Mouse (Mus musculus): ENCODE measurements around the gene Ak8. TPM values are rescaled to one million over a fixed set of nuclear protein-coding genes. Genes with fewer than 3 reads are reported as not detected.

Gene Ak8
- polyA plus RNA-seq, 1 experiment from 2014 or later: 0.72 TPM

GRCm38 (mm10) chr2:28780001-28780782 lies 80.2 kb downstream of the Ak8 start:
- 76% methylated on average over 16 of the region's 16 CpGs for WGBS
- H3K27me3 ChIP-seq (ENCODE audit: low read depth, poor library complexity, severe bottlenecking): peaks cover 15% of the 10 kb centered on the region
- H3K4me3 ChIP-seq: no peak overlapping the region
- no peak for DNase-seq (ENCODE audit: low spot score)
- peaks cover 12% of the 10 kb centered on the region for H3K4me1 ChIP-seq
- H3K36me3 ChIP-seq: no peaks in the 10 kb centered on the region
- H3K9me3 ChIP-seq (replicated peaks): no peaks in the 10 kb centered on the region
- H3K27ac ChIP-seq (replicated peaks): no peak overlapping the region

GRCm38 (mm10) chr2:28781310-28781709 lies 81.3 kb downstream of the Ak8 start:
- WGBS: 85% methylated on average over 4 of the region's 4 CpGs
- H3K27me3 ChIP-seq (ENCODE audit: low read depth, poor library complexity, severe bottlenecking): peaks cover 15% of the 10 kb centered on the region
- no peak overlapping the region for H3K4me3 ChIP-seq
- no peak for DNase-seq (ENCODE audit: low spot score)
- peaks cover 16% of the 10 kb centered on the region for H3K4me1 ChIP-seq
- H3K36me3 ChIP-seq: no peaks in the 10 kb centered on the region
- H3K27ac ChIP-seq (replicated peaks): no peak overlapping the region
- no peaks in the 10 kb centered on the region for H3K9me3 ChIP-seq (replicated peaks)

GRCm38 (mm10) chr2:28786355-28787066 lies 86.5 kb downstream of the Ak8 start:
- H3K27ac ChIP-seq (replicated peaks): no peak overlapping the region
- H3K4me3 ChIP-seq: no peak overlapping the region
- no peaks in the 10 kb centered on the region for H3K27me3 ChIP-seq (ENCODE audit: low read depth, poor library complexity, severe bottlenecking)
- H3K9me3 ChIP-seq (replicated peaks): no peaks in the 10 kb centered on the region
- 81% methylated on average over 16 of the region's 16 CpGs for WGBS
- H3K36me3 ChIP-seq: no peaks in the 10 kb centered on the region
- H3K4me1 ChIP-seq: peaks cover 11% of the 10 kb centered on the region
- DNase-seq (ENCODE audit: low spot score): no peak

- no peak for DNase-seq (ENCODE audit: low spot score)
- no peaks in the 10 kb centered on the region for H3K27me3 ChIP-seq (ENCODE audit: low read depth, poor library complexity, severe bottlenecking)
- no peak overlapping the region for H3K4me3 ChIP-seq
- H3K27ac ChIP-seq (replicated peaks): no peak overlapping the region
- WGBS: 79% methylated on average over 6 of the region's 6 CpGs
- peaks cover 15% of the 10 kb centered on the region for H3K4me1 ChIP-seq
- H3K36me3 ChIP-seq: no peaks in the 10 kb centered on the region
- H3K9me3 ChIP-seq (replicated peaks): no peaks in the 10 kb centered on the region
Measured at GRCm38 (mm10) chr2:28787067-28787619, 87.2 kb downstream of the Ak8 start.

- peak overlapping the region; percentile 38 for H3K4me3 ChIP-seq
- 21% methylated on average over 6 of the region's 6 CpGs for WGBS
- H3K27me3 ChIP-seq (ENCODE audit: low read depth, poor library complexity, severe bottlenecking): no peaks in the 10 kb centered on the region
- no peaks in the 10 kb centered on the region for H3K36me3 ChIP-seq
- no peaks in the 10 kb centered on the region for H3K9me3 ChIP-seq (replicated peaks)
- H3K4me1 ChIP-seq: peaks cover 26% of the 10 kb centered on the region
- peak overlapping the region; percentile 79 for H3K27ac ChIP-seq (replicated peaks)
- DNase-seq (ENCODE audit: low spot score): peak; percentile 73
Measured at GRCm38 (mm10) chr2:28792931-28793610, 93.1 kb downstream of the Ak8 start.

GRCm38 (mm10) chr2:28794623-28795022 lies 94.7 kb downstream of the Ak8 start:
- WGBS: 84% methylated on average over 5 of the region's 5 CpGs
- no peak for DNase-seq (ENCODE audit: low spot score)

GRCm38 (mm10) chr2:28796298-28796697 lies 96.3 kb downstream of the Ak8 start:
- 81% methylated on average over 8 of the region's 8 CpGs for WGBS
- peaks cover 26% of the 10 kb centered on the region for H3K4me1 ChIP-seq
- DNase-seq (ENCODE audit: low spot score): no peak
- H3K9me3 ChIP-seq (replicated peaks): no peaks in the 10 kb centered on the region
- H3K4me3 ChIP-seq: no peak overlapping the region
- H3K27me3 ChIP-seq (ENCODE audit: low read depth, poor library complexity, severe bottlenecking): no peaks in the 10 kb centered on the region
- no peaks in the 10 kb centered on the region for H3K36me3 ChIP-seq
- no peak overlapping the region for H3K27ac ChIP-seq (replicated peaks)

More at GRCm38 (mm10) chr2:28794623-28795022, 94.7 kb downstream of the Ak8 start:
- H3K27ac ChIP-seq (replicated peaks): no peak overlapping the region
- H3K4me3 ChIP-seq: no peak overlapping the region
- H3K36me3 ChIP-seq: no peaks in the 10 kb centered on the region
- H3K27me3 ChIP-seq (ENCODE audit: low read depth, poor library complexity, severe bottlenecking): no peaks in the 10 kb centered on the region
- H3K4me1 ChIP-seq: peaks cover 26% of the 10 kb centered on the region
- no peaks in the 10 kb centered on the region for H3K9me3 ChIP-seq (replicated peaks)

- Histone ChIP-seq H3K36me3 (no peaks in the 10 kb centered on the region), H3K27me3 (ENCODE audit: low read depth, poor library complexity, severe bottlenecking) (no peaks in the 10 kb centered on the region), H3K9me3 (replicated peaks) (no peaks in the 10 kb centered on the region), H3K4me3 (no peak overlapping the region), H3K27ac (replicated peaks) (no peak overlapping the region), H3K4me1 (peaks cover 17% of the 10 kb centered on the region)
- 70% methylated on average over 18 of the region's 18 CpGs for WGBS
- no peak for DNase-seq (ENCODE audit: low spot score)
Measured at GRCm38 (mm10) chr2:28797490-28798106, 97.6 kb downstream of the Ak8 start.

- no peak overlapping the region for H3K4me3 ChIP-seq
- DNase-seq (ENCODE audit: low spot score): no peak
- H3K4me1 ChIP-seq: peaks cover 9% of the 10 kb centered on the region
- no peaks in the 10 kb centered on the region for H3K27me3 ChIP-seq (ENCODE audit: low read depth, poor library complexity, severe bottlenecking)
- 66% methylated on average over 3 of the region's 3 CpGs for WGBS
- H3K9me3 ChIP-seq (replicated peaks): no peaks in the 10 kb centered on the region
- no peak overlapping the region for H3K27ac ChIP-seq (replicated peaks)
- no peaks in the 10 kb centered on the region for H3K36me3 ChIP-seq
Measured at GRCm38 (mm10) chr2:28798390-28798789, 98.4 kb downstream of the Ak8 start.

GRCm38 (mm10) chr2:28799575-28799974 lies 99.6 kb downstream of the Ak8 start:
- H3K27me3 ChIP-seq (ENCODE audit: low read depth, poor library complexity, severe bottlenecking): no peaks in the 10 kb centered on the region
- no peak for DNase-seq (ENCODE audit: low spot score)

GRCm38 (mm10) chr2:28803406-28803805 lies 103.4 kb downstream of the Ak8 start:
- no peak overlapping the region for H3K27ac ChIP-seq (replicated peaks)
- 92% methylated on average over 7 of the region's 7 CpGs for WGBS
- H3K9me3 ChIP-seq (replicated peaks): no peaks in the 10 kb centered on the region

More at GRCm38 (mm10) chr2:28799575-28799974, 99.6 kb downstream of the Ak8 start:
- Histone ChIP-seq H3K9me3 (replicated peaks) (no peaks in the 10 kb centered on the region), H3K27ac (replicated peaks) (no peak overlapping the region), H3K4me3 (no peak overlapping the region), H3K4me1 (peaks cover 7% of the 10 kb centered on the region), H3K36me3 (no peaks in the 10 kb centered on the region)
- WGBS: 82% methylated on average over 2 of the region's 2 CpGs

GRCm38 (mm10) chr2:28808841-28809240 lies 108.9 kb downstream of the Ak8 start:
- Histone ChIP-seq H3K36me3 (no peaks in the 10 kb centered on the region), H3K4me1 (peaks cover 10% of the 10 kb centered on the region), H3K27me3 (ENCODE audit: low read depth, poor library complexity, severe bottlenecking) (no peaks in the 10 kb centered on the region), H3K9me3 (replicated peaks) (no peaks in the 10 kb centered on the region), H3K27ac (replicated peaks) (no peak overlapping the region), H3K4me3 (no peak overlapping the region)
- DNase-seq (ENCODE audit: low spot score): no peak
- WGBS: 80% methylated on average over 6 of the region's 6 CpGs

More at GRCm38 (mm10) chr2:28803406-28803805, 103.4 kb downstream of the Ak8 start:
- H3K27me3 ChIP-seq (ENCODE audit: low read depth, poor library complexity, severe bottlenecking): no peaks in the 10 kb centered on the region
- no peaks in the 10 kb centered on the region for H3K36me3 ChIP-seq
- H3K4me3 ChIP-seq: no peak overlapping the region
- no peaks in the 10 kb centered on the region for H3K4me1 ChIP-seq
- no peak for DNase-seq (ENCODE audit: low spot score)
